Mouse (Mus musculus) kidney, adult 2 months (tissue): ENCODE data around the gene Rnpep. TPM values are rescaled to one million over a fixed set of nuclear protein-coding genes. Genes with fewer than 3 reads are reported as not detected.

Source experiments
- DNase-seq: peaks from one replicate; pipeline ENCODE4 v3.0.0; 2021
- H3K27ac ChIP-seq: fragments of 200-500 bp; 2 replicates; pipeline ENCODE4 v1.5.1; 2012; ENCODE audit warnings: low read depth, low read length, control low read depth, inconsistent platforms; ENCODE audit not compliant: insufficient read depth
- H3K27me3 ChIP-seq: fragments of 200-500 bp; replicated peaks from 2 replicates; pipeline ENCODE4 v1.6.1; 2012; ENCODE audit warnings: mild to moderate bottlenecking, moderate library complexity, low read length, inconsistent platforms; ENCODE audit not compliant: control insufficient read depth, insufficient read depth
- H3K36me3 ChIP-seq: fragments of 200-500 bp; 2 replicates; pipeline ENCODE4 v1.6.1; 2012; ENCODE audit warnings: mild to moderate bottlenecking, moderate library complexity, low read length, inconsistent platforms; ENCODE audit not compliant: control insufficient read depth, insufficient read depth
- H3K4me1 ChIP-seq: fragments of 200-500 bp; 2 replicates; pipeline ENCODE4 v1.6.1; 2011; ENCODE audit warnings: low read length; ENCODE audit not compliant: control insufficient read depth, insufficient read depth
- H3K4me3 ChIP-seq: fragments of 200-500 bp; 2 replicates; pipeline ENCODE4 v1.5.1; 2011; ENCODE audit warnings: mild to moderate bottlenecking, low read depth, low read length, control low read depth; ENCODE audit not compliant: insufficient read depth
- CTCF ChIP-seq: fragments of 200-500 bp; conservative IDR thresholded peaks from 2 replicates; pipeline ENCODE4 v1.5.1; 2011; ENCODE audit warnings: low read depth, mild to moderate bottlenecking, control low read depth, low read length, moderate library complexity, mixed read lengths; ENCODE audit not compliant: insufficient read depth, insufficient read length
- POLR2A ChIP-seq: fragments of 200-500 bp; IDR thresholded peaks from one replicate; pipeline ENCODE4 v1.6.1; 2011; ENCODE audit warnings: low read depth, low read length, control low read depth
- WGBS: fragments of 180-500 bp; shearing (Covaris S2); methylation state at CpG from one replicate; pipeline ENCODE4 v1.1.7; 2018; 5-methylcytosine and 5-hydroxymethylcytosine counted together
- polyA plus RNA-seq: library from polyadenylated mRNA; depleted of rRNA; stranded (reverse); fragments of >200 nt; gene quantifications from 2 replicates; pipeline ENCODE4 v1.2.3, GENCODE M21; 2012

Rnpep gene
- polyA plus RNA-seq, 1 experiment, result 29.1 TPM

DNA sequence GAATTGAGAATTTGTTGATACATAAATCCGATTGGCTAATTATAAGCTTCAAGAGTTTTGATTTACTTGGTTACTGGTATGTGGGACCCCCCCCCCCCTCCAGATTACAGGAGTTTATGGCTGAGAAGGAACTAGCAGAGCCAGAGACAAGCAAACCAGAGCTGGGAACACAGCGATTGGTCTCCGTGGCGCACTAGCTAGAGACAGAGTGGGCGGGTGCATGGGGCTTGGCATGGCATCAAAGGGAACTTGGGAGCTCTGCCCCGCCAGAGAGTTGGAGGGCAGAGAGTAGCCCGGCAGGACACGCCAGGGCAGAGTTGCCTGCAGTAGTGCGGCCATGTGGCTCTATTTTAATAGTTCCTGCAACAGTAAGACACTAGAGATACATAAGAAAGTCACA, 3.2 kb downstream of the Rnpep start:
- H3K4me1 ChIP-seq, result peaks cover 13% of the 10 kb centered on the region; the same call in 1 of the 2 replicates
- 17% methylated on average over 9 of the region's 9 CpGs for WGBS
- peaks cover 1% of the 10 kb centered on the region; the same call in 1 of the 2 replicates for H3K36me3 ChIP-seq
- H3K27me3 ChIP-seq, result no peaks in the 10 kb centered on the region
- TF ChIP-seq POLR2A (no peak), CTCF (no peak)
- DNase-seq, result peak; percentile 88
- no peak overlapping the region for H3K27ac ChIP-seq
- no peak overlapping the region for H3K4me3 ChIP-seq

DNA sequence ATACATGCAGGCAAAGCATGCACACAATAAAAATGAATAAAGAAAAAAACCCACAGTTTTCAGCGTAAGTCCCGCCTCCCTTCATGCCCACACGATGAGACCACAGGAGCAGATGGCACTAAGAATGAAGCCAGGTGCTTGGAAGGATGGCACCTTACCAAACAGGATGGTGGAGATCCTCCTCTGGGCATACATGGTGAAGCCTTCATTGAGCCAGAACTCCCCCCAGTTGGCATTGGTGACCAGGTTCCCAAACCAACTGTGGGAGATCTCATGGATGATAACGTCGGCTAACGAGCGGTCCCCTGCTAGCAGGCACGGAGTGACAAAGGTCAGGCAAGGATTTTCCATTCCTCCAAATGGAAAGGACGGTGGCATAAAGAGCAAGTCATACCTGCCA, 12.5 kb downstream of the Rnpep start:
- Histone ChIP-seq H3K27me3 (no peaks in the 10 kb centered on the region), H3K4me3 (no peak overlapping the region)

DNA sequence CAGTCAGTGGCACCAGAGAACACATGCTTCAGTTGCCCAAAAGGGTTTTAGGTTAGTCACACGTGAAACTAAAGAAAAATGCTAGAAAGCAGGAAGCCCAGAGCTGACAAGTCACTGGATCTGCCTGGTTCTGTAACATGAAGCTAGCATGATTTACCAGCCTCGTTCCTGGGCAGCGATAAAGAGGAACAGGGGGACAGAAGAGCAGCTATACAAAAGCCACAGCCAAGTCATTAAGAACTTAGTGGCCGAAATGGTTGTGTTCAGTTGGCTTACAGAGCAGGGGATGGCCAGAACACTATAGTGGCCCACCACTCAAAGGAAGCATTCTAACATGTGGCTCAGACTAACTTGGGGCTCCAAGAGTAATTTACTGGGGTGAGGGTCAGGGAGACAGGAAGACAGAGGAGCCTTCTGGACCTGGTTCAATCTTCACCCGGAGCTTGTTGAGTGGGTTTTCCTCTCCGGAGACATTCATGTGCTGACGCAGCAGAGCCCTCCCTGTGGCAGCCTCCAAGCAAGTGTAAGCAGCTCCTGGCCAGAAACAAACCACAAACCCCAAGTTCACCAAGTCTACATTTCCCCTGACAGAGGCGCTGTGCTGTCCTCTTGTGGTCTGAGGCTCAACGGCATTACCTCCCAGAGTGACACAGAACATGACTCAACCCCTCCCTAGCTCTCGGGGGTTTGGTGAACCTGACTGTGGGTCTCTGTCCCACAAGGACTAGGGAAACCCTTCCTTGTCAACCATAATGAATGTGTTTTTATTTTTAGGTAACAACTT, 16.0 kb downstream of the Rnpep start:
- DNase-seq, result no peak
- Histone ChIP-seq H3K4me1 (peaks cover 5% of the 10 kb centered on the region), H3K36me3 (peaks cover 2% of the 10 kb centered on the region; the same call in 1 of the 2 replicates), H3K27me3 (no peaks in the 10 kb centered on the region), H3K4me3 (no peak overlapping the region), H3K27ac (no peak overlapping the region)
- TF ChIP-seq CTCF (no peak; the same call in 1 of the 2 replicates), POLR2A (no peak)
- WGBS, result 59% methylated on average over 10 of the region's 10 CpGs

More for the DNA sequence above, 12.5 kb downstream of the Rnpep start:
- no peak for TF ChIP-seq POLR2A
- TF ChIP-seq CTCF, result no peak
- Histone ChIP-seq H3K4me1 (no peaks in the 10 kb centered on the region), H3K27ac (no peak overlapping the region), H3K36me3 (no peaks in the 10 kb centered on the region; the same call in 1 of the 2 replicates)
- WGBS, result 82% methylated on average over 9 of the region's 9 CpGs
- no peak for DNase-seq

DNA sequence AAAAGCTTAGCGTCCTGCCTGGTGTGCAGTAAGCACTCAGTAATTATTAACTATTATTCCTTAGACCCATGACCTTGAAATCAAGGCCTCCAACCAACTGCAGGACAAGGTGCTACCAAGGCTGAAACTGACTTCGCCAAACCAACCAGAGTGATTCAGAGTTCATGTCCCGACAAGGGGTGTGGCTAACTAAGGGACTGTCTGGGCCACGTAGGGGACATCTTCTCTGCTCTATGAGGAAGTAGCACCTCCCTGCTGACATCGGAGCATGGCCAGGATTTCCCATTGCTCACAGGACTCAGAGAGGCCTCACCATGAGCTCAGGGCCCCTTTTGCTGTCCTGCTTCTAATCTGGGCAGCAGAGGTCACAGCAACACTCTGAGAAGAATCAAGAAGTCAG, 18.1 kb downstream of the Rnpep start:
- DNase-seq, result peak; percentile 73
- H3K27ac ChIP-seq, result peak overlapping the region; percentile 26; the same call in 1 of the 2 replicates

DNA sequence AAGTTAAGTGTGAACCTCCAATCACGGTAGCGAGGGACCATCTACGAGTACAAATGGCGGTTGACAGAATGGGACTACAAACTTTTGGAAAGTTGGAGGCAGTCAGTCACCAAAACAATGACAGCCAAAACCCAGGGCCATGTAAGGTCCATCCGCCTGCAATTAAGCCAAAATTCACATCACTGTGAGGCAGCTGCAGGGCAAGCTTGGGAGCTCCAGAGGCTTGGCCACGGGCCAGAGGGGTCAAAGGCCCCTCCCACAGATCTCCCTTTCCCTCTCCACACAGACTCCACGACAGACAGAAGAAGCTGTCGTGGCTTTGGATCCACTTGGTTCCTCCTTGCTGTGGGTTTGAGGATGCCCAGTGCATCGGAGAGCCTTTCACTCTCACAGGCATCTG, 20.6 kb downstream of the Rnpep start:
- H3K27me3 ChIP-seq, result no peaks in the 10 kb centered on the region
- TF ChIP-seq CTCF (no peak), POLR2A (no peak)
- no peak for DNase-seq
- H3K4me1 ChIP-seq, result peaks cover 9% of the 10 kb centered on the region
- H3K27ac ChIP-seq, result no peak overlapping the region
- H3K4me3 ChIP-seq, result no peak overlapping the region
- 67% methylated on average over 9 of the region's 9 CpGs for WGBS
- peaks cover 2% of the 10 kb centered on the region; the same call in 1 of the 2 replicates for H3K36me3 ChIP-seq

More for the DNA sequence above, 18.1 kb downstream of the Rnpep start:
- H3K36me3 ChIP-seq, result peaks cover 2% of the 10 kb centered on the region; the same call in 1 of the 2 replicates
- TF ChIP-seq POLR2A (no peak), CTCF (no peak)
- peaks cover 5% of the 10 kb centered on the region for H3K4me1 ChIP-seq
- H3K27me3 ChIP-seq, result no peaks in the 10 kb centered on the region
- WGBS, result 33% methylated on average over 5 of the region's 5 CpGs
- H3K4me3 ChIP-seq, result no peak overlapping the region

DNA sequence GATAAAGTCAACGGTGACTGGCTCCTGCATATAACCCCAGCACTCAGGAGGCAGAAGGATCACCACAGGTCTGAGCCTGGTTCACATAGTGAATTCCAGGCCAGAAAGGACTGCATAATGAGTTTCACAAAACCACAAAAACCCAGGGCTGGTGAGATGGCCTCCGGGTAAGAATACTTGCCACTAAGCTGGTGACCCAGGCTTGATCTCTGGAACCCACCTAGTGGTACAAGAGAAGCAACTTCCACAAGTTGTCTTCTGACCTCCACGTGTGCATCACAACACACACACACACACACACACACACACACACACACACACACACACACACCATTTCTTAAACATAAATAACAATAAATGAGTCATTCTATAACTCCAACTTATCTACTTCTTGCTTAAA, 21.6 kb downstream of the Rnpep start:
- Histone ChIP-seq H3K4me3 (no peak overlapping the region), H3K4me1 (peaks cover 9% of the 10 kb centered on the region), H3K27ac (no peak overlapping the region), H3K27me3 (no peaks in the 10 kb centered on the region), H3K36me3 (peaks cover 2% of the 10 kb centered on the region; the same call in 1 of the 2 replicates)
- WGBS, result 64% methylated on average over 3 of the region's 3 CpGs
- no peak for DNase-seq
- no peak for TF ChIP-seq POLR2A
- TF ChIP-seq CTCF, result no peak

DNA sequence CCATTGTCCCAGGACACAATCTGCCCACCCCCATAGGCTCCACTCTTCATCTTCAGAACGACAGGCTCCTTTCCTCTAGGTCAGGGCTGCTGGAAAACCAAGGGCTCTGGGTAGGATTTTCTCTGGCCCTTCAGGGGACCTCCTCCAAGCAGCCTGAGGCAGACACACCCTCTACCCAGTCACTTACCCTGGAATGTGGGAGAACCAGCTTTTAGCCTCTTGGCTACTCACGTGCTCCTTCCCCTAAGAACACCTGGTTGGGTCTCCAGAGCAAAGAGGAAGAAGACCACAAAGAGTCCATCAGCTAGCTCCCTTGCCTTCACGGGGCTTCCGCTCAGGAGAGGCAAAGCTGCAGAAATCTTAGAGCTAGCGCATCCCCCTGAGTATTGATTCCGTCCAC, 23.0 kb downstream of the Rnpep start:
- no peak overlapping the region for H3K4me3 ChIP-seq
- peak; percentile 57 for DNase-seq
- H3K27ac ChIP-seq, result peak overlapping the region; percentile 71
- WGBS, result 70% methylated on average over 6 of the region's 6 CpGs
- no peaks in the 10 kb centered on the region for H3K27me3 ChIP-seq
- peaks cover 2% of the 10 kb centered on the region; the same call in 1 of the 2 replicates for H3K36me3 ChIP-seq
- no peak for TF ChIP-seq CTCF
- TF ChIP-seq POLR2A, result no peak
- peaks cover 6% of the 10 kb centered on the region for H3K4me1 ChIP-seq
